10 mouse cellular contexts compared by ENCODE assay signal in the genomic region with DNA sequence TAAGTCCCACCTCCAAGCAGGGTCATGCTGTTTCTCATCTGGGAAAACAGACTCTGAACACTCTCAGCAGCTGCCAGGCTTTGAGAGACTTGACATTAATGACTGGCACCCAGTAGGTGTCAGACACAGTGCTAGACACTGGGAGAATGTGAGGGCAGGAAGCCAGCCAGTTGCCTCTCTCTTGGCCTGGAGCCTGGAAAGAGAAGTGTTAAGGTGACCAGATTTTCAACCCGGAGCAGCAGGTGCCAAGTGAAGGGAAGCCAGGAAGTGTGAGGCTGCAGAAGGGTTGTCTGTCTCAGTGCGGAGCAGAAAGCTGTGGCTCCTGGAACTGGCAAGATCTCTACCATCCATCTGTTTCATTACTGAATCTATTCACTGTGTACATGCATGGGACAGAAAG.
DNase-seq lines count a peak whose midpoint lies in the region; ATAC-seq lines count a peak whose summit lies in the region.
"Had no signal": no experiment of that assay in that cellular context is flagged by ENCODE, and none has a peak within 500 bp of the region (broad histone marks: within the 10 kb centered on the region; RNA-seq: fewer than 3 reads in every experiment).

No protein-coding gene starts in this region.

- no peaks in the 10 kb centered on the region for H3K4me1 ChIP-seq in lung, embryonic 16.5 days (replicated peaks; ENCODE audit: control insufficient read depth, insufficient read depth, low read length)
- H3K4me1 ChIP-seq in heart, embryonic 11.5 days (ENCODE audit: control insufficient read depth, insufficient read depth, low read length), result peaks cover 10% of the 10 kb centered on the region
- no peaks in the 10 kb centered on the region for H3K4me1 ChIP-seq in intestine, embryonic 15.5 days (replicated peaks)
- peaks cover 10% of the 10 kb centered on the region for H3K4me1 ChIP-seq in hindbrain, embryonic 12.5 days

- H3K9me3 ChIP-seq in lung, embryonic 16.5 days (ENCODE audit: control insufficient read depth, low read length), result no peaks in the 10 kb centered on the region
- H3K9me3 ChIP-seq in heart, embryonic 11.5 days (replicated peaks; ENCODE audit: control insufficient read depth, low read length), result no peaks in the 10 kb centered on the region
- no peaks in the 10 kb centered on the region for H3K9me3 ChIP-seq in intestine, embryonic 15.5 days
- no peaks in the 10 kb centered on the region for H3K9me3 ChIP-seq in hindbrain, embryonic 12.5 days (replicated peaks)
- H3K9me3 ChIP-seq: embryonic facial prominence, embryonic 13.5 days; midbrain, embryonic 12.5 days had no signal

- no peak overlapping the region for H3K9ac ChIP-seq in lung, embryonic 16.5 days (ENCODE audit: low read length)
- no peak overlapping the region for H3K9ac ChIP-seq in heart, embryonic 11.5 days (ENCODE audit: low read depth, low read length)
- H3K9ac ChIP-seq in intestine, embryonic 15.5 days, result no peak overlapping the region
- H3K9ac ChIP-seq in hindbrain, embryonic 12.5 days, result no peak overlapping the region
- H3K9ac ChIP-seq: embryonic facial prominence, embryonic 13.5 days; midbrain, embryonic 12.5 days had no signal

- DNase-seq in lung, adult 18-20 months, result no peak
- DNase-seq in frontal cortex, postnatal 10 days (ENCODE audit: low spot score in 2 of 2), result peak; percentile 34 to 58
- DNase-seq in left cerebral cortex, postnatal 4 days, result peak; percentile 80
- DNase-seq in adrenal gland, adult (ENCODE audit: inconsistent age in 2 of 2, low spot score in 1 of 2), result no peak

- H3K27me3 ChIP-seq in lung, embryonic 16.5 days (ENCODE audit: control insufficient read depth, insufficient read depth, low read depth, low read length), result no peaks in the 10 kb centered on the region
- H3K27me3 ChIP-seq in heart, embryonic 11.5 days (ENCODE audit: control insufficient read depth, insufficient read depth, low read length), result peaks cover 3% of the 10 kb centered on the region; the same call in 1 of the 2 replicates
- no peaks in the 10 kb centered on the region; the same call in 1 of the 2 replicates for H3K27me3 ChIP-seq in intestine, embryonic 15.5 days (replicated peaks)
- H3K27me3 ChIP-seq in hindbrain, embryonic 12.5 days, result no peaks in the 10 kb centered on the region; the same call in 1 of the 2 replicates
- H3K27me3 ChIP-seq: midbrain, embryonic 12.5 days had no signal

- WGBS in lung, embryonic 16.5 days, result 17% methylated on average over 2 of the region's 2 CpGs
- WGBS in heart, embryonic 11.5 days (ENCODE audit: insufficient replicate concordance), result 16% methylated on average over 2 of the region's 2 CpGs
- 63% methylated on average over 2 of the region's 2 CpGs for WGBS in intestine, embryonic 15.5 days
- 76% methylated on average over 2 of the region's 2 CpGs for WGBS in hindbrain, embryonic 12.5 days

- H3K36me3 ChIP-seq in lung, embryonic 16.5 days (ENCODE audit: control insufficient read depth, insufficient read depth, low read length), result no peaks in the 10 kb centered on the region
- no peaks in the 10 kb centered on the region for H3K36me3 ChIP-seq in heart, embryonic 11.5 days (ENCODE audit: control insufficient read depth, insufficient read depth, low read length)
- H3K36me3 ChIP-seq in intestine, embryonic 15.5 days, result no peaks in the 10 kb centered on the region
- no peaks in the 10 kb centered on the region for H3K36me3 ChIP-seq in hindbrain, embryonic 12.5 days
- H3K36me3 ChIP-seq: embryonic facial prominence, embryonic 13.5 days; midbrain, embryonic 12.5 days had no signal

- 0 out of 2 replicates have a peak, but pooled peaks have one; percentile 12 for ATAC-seq in lung, embryonic 16.5 days (ENCODE audit: low read depth)
- ATAC-seq in heart, embryonic 11.5 days (replicated peaks; ENCODE audit: insufficient number of reproducible peaks, low FRiP score, low TSS enrichment), result peak; percentile 51; the same call in 1 of the 2 replicates
- ATAC-seq in intestine, embryonic 15.5 days, result no peak
- ATAC-seq in hindbrain, embryonic 12.5 days (ENCODE audit: low FRiP score), result no peak

- H3K4me3 ChIP-seq in lung, embryonic 16.5 days (ENCODE audit: low read length), result no peak overlapping the region
- no peak overlapping the region for H3K4me3 ChIP-seq in heart, embryonic 11.5 days (ENCODE audit: low read depth, low read length)
- no peak overlapping the region for H3K4me3 ChIP-seq in intestine, embryonic 15.5 days (replicated peaks)
- H3K4me3 ChIP-seq in hindbrain, embryonic 12.5 days, result no peak overlapping the region
- H3K4me3 ChIP-seq: embryonic facial prominence, embryonic 13.5 days; midbrain, embryonic 12.5 days had no signal

- intact Hi-C loops in left cerebral cortex, postnatal 4 days (cut with DNase I), result no loop called here

- H3K4me2 ChIP-seq in lung, embryonic 16.5 days (ENCODE audit: low read depth, low read length), result no peak overlapping the region
- H3K4me2 ChIP-seq in heart, embryonic 11.5 days, result no peak overlapping the region; the same call in 1 of the 2 replicates
- no peak overlapping the region for H3K4me2 ChIP-seq in intestine, embryonic 15.5 days (replicated peaks)
- no peak overlapping the region for H3K4me2 ChIP-seq in hindbrain, embryonic 12.5 days (replicated peaks)
- H3K4me2 ChIP-seq: embryonic facial prominence, embryonic 13.5 days; midbrain, embryonic 12.5 days had no signal

- H3K27ac ChIP-seq in lung, embryonic 16.5 days (ENCODE audit: low read length), result no peak overlapping the region
- peak overlapping the region; percentile 50; the same call in 1 of the 2 replicates for H3K27ac ChIP-seq in heart, embryonic 11.5 days (ENCODE audit: low read depth, low read length)
- no peak overlapping the region for H3K27ac ChIP-seq in intestine, embryonic 15.5 days
- no peak overlapping the region for H3K27ac ChIP-seq in hindbrain, embryonic 12.5 days
- H3K27ac ChIP-seq: embryonic facial prominence, embryonic 13.5 days; midbrain, embryonic 12.5 days had no signal

Comparison
In these comparisons a context has a peak if more than half of its experiments do, and no peak if none do; other contexts are left out.
1. ATAC-seq: peak in lung, embryonic 16.5 days (single experiment) and heart, embryonic 11.5 days (single experiment); none in intestine, embryonic 15.5 days (single experiment) and hindbrain, embryonic 12.5 days (single experiment).
2. DNase-seq: peak in frontal cortex, postnatal 10 days (2 of 2) and left cerebral cortex, postnatal 4 days (single experiment); none in lung, adult 18-20 months (0 of 2) and adrenal gland, adult (0 of 2).